Mouse (Mus musculus) left cerebral cortex, postnatal 10 days (tissue): ENCODE results near the gene Ckm. TPM values are rescaled to one million over a fixed set of nuclear protein-coding genes. Genes with fewer than 3 reads are reported as not detected.
A peak's percentile ranks its signal among the peaks of the same experiment; 100 is the strongest.

Experiments used
- DNase-seq, 2 experiments: peaks; one replicate each; pipeline ENCODE4 v3.0.0; 2021 to 2022; ENCODE audit warnings: low spot score in 2 of 2, mixed read lengths in 1 of 2; ENCODE audit errors: extremely low spot score in 1 of 2
- intact Hi-C: fragments of 180-260 bp; cut with DNase I; formaldehyde crosslinking; loops from one replicate; pipeline ENCODE4 v1.15.1; 2025
- total RNA-seq, 2 experiments: library from RNA; stranded (reverse); gene quantifications; 2 replicates each; pipeline ENCODE4 v1.2.3; 2021

The Ckm gene
- total RNA-seq, 2 experiments from 2014 or later, result 0.57 to 1.0 TPM

- DNase-seq, result peak; percentile 98 to 100
- intact Hi-C loops, result no loop called here
Observed at GRCm38 (mm10) chr7:19381377-19382165, 23.0 kb upstream of the Ckm start, which contains the start of gene Ercc2. TSS of gene Ercc2 (plus strand) at chr7:19382010.

- intact Hi-C loops, result no loop called here
- peak in 1 of 2 experiments; percentile 55 for DNase-seq
Observed at GRCm38 (mm10) chr7:19382166-19382541, 22.4 kb upstream of the Ckm start.

GRCm38 (mm10) chr7:19383708-19384107 lies 20.9 kb upstream of the Ckm start:
- intact Hi-C loops, result no loop called here
- DNase-seq, result no peak

GRCm38 (mm10) chr7:19388699-19389413 lies 15.7 kb upstream of the Ckm start:
- peak in 1 of 2 experiments; percentile 75 for DNase-seq
- intact Hi-C loops, result no loop called here

- intact Hi-C loops, result no loop called here
- DNase-seq, result no peak
Observed at GRCm38 (mm10) chr7:19394484-19394883, 10.1 kb upstream of the Ckm start.

GRCm38 (mm10) chr7:19399496-19400280 lies 4.9 kb upstream of the Ckm start:
- peak in 1 of 2 experiments; percentile 57 for DNase-seq
- intact Hi-C loops, result loop anchor here (10.0 kb wide), 1 partner anchor 305 kb away; no protein-coding TSS in a partner anchor

- DNase-seq, result no peak
- intact Hi-C loops, result loop anchor here (10.0 kb wide), 1 partner anchor 304 kb away; no protein-coding TSS in a partner anchor
Observed at GRCm38 (mm10) chr7:19400946-19401345, 3.6 kb upstream of the Ckm start.

- intact Hi-C loops, result loop anchor here (10.0 kb wide), 1 partner anchor 302 kb away; no protein-coding TSS in a partner anchor
Observed at GRCm38 (mm10) chr7:19402535-19403112, 2.0 kb upstream of the Ckm start.

GRCm38 (mm10) chr7:19403731-19404296 lies 762 bp upstream of the Ckm start, which contains the start of gene Klc3:
TSS of gene Klc3 (minus strand) at chr7:19404104.
- DNase-seq, result peak in 1 of 2 experiments; percentile 54
- intact Hi-C loops, result loop anchor here (10.0 kb wide), 1 partner anchor 301 kb away; no protein-coding TSS in a partner anchor

More at GRCm38 (mm10) chr7:19402535-19403112, 2.0 kb upstream of the Ckm start:
- DNase-seq, result no peak

- DNase-seq, result peak; percentile 57 to 77
- intact Hi-C loops, result loop anchor here (5.0 to 10.0 kb wide), 2 partner anchors 167 to 299 kb away; no protein-coding TSS in a partner anchor
Observed at GRCm38 (mm10) chr7:19405417-19405816, 841 bp downstream of the Ckm start.

- DNase-seq, result no peak
- intact Hi-C loops, result loop anchor here (5.0 to 10.0 kb wide), 2 partner anchors 163 to 295 kb away; no protein-coding TSS in a partner anchor
Observed at GRCm38 (mm10) chr7:19409753-19410152, 5.2 kb downstream of the Ckm start.

GRCm38 (mm10) chr7:19410766-19411344 lies 6.3 kb downstream of the Ckm start:
- DNase-seq, result no peak
- intact Hi-C loops, result no loop called here

GRCm38 (mm10) chr7:19411783-19412182 lies 7.2 kb downstream of the Ckm start:
- no peak for DNase-seq
- intact Hi-C loops, result no loop called here

- intact Hi-C loops, result no loop called here
Observed at GRCm38 (mm10) chr7:19413525-19413924, 8.9 kb downstream of the Ckm start.

GRCm38 (mm10) chr7:19416590-19416989 lies 12.0 kb downstream of the Ckm start:
- peak in 1 of 2 experiments; percentile 36 for DNase-seq
- intact Hi-C loops, result no loop called here

More at GRCm38 (mm10) chr7:19413525-19413924, 8.9 kb downstream of the Ckm start:
- no peak for DNase-seq

- DNase-seq, result no peak
- intact Hi-C loops, result no loop called here
Observed at GRCm38 (mm10) chr7:19420121-19420520, 15.5 kb downstream of the Ckm start.

- peak; percentile 83 to 94 for DNase-seq
- intact Hi-C loops, result no loop called here
Observed at GRCm38 (mm10) chr7:19420821-19421636, 16.5 kb downstream of the Ckm start.
